Mouse (Mus musculus) erythroblast, embryonic 14.5 days (primary cell): ENCODE results near the gene Szt2.

Experiments
- GATA1 ChIP-seq: IDR thresholded peaks from 2 replicates; pipeline ENCODE4 v1.6.1; 2012; ENCODE audit warnings: low read length, inconsistent platforms, mixed read lengths
- TAL1 ChIP-seq: IDR thresholded peaks from 3 replicates; pipeline ENCODE4 v1.6.1; 2012; ENCODE audit warnings: low read length, inconsistent platforms, mixed read lengths

GRCm38 (mm10) chr4:118394505-118394904, 14.6 kb downstream of the Szt2 start:
- no peak for TF ChIP-seq TAL1
- no peak for TF ChIP-seq GATA1
